In the genomic region with DNA sequence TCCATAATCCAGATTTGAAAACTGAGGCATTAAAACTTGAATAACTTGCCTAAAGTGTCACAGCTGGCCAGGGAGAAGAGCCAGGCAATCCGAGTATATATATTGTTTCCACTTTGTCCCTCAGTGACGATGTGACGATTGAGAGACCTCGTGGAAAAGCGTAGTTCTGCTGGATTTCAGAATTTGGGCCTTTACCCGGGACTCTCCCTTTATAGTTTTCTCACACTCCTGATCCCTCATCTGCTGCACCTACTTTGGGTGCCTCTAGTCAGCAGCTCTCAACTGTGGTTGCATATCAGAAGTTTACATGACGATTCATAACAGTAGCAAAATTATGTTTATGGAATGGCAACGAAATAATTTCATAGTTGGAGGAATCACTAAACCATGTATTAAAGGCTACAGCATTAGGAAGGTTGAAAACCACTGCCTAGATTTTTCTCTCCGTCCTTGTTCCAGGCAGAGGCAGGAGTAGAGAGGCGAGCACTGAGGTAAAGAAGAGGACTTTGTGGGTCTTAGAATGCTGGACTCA, we compare ENCODE assay signal across 8 mouse cellular contexts. TPM values are rescaled to one million over a fixed set of nuclear protein-coding genes. Genes with fewer than 3 reads are reported as not detected.
DNase-seq lines count a peak whose midpoint lies in the region; ATAC-seq and TF ChIP-seq lines count a peak whose summit lies in the region.

No protein-coding gene starts in this region.

- no peaks in the 10 kb centered on the region for H3K27me3 ChIP-seq in hindbrain, embryonic 14.5 days (ENCODE audit: control insufficient read depth, insufficient read depth, low read length)
- no peaks in the 10 kb centered on the region for H3K27me3 ChIP-seq in midbrain, embryonic 15.5 days (replicated peaks)

- H3K4me3 ChIP-seq in layer of hippocampus, adult 2 months, result peak overlapping the region; percentile 74
- H3K4me3 ChIP-seq in bone marrow macrophage, adult 2 months (ENCODE audit: insufficient read depth, low read length), result peak overlapping the region; percentile 85
- H3K4me3 ChIP-seq in hindbrain, embryonic 14.5 days (replicated peaks; ENCODE audit: low read length), result peak overlapping the region; percentile 69
- H3K4me3 ChIP-seq in midbrain, embryonic 15.5 days, result peak overlapping the region; percentile 74

- ATAC-seq in hindbrain, embryonic 14.5 days (ENCODE audit: low FRiP score), result no peak
- no peak for ATAC-seq in midbrain, embryonic 15.5 days (replicated peaks)

- peaks cover 6% of the 10 kb centered on the region for H3K4me1 ChIP-seq in bone marrow macrophage, adult 2 months (ENCODE audit: control insufficient read depth, insufficient read depth, low read length)
- peaks cover 16% of the 10 kb centered on the region for H3K4me1 ChIP-seq in hindbrain, embryonic 14.5 days (replicated peaks; ENCODE audit: control insufficient read depth, insufficient read depth, low read length)
- H3K4me1 ChIP-seq in midbrain, embryonic 15.5 days, result peaks cover 20% of the 10 kb centered on the region

- WGBS in hindbrain, embryonic 14.5 days, result 42% methylated on average over 10 of the region's 10 CpGs
- 38% methylated on average over 10 of the region's 10 CpGs for WGBS in midbrain, embryonic 15.5 days

- peak overlapping the region; percentile 60 for H3K4me2 ChIP-seq in hindbrain, embryonic 14.5 days (replicated peaks)
- H3K4me2 ChIP-seq in midbrain, embryonic 15.5 days, result peak overlapping the region; percentile 59

- H3K9me3 ChIP-seq in hindbrain, embryonic 14.5 days (ENCODE audit: control insufficient read depth, low read length), result no peaks in the 10 kb centered on the region
- no peaks in the 10 kb centered on the region for H3K9me3 ChIP-seq in midbrain, embryonic 15.5 days

- H3K27ac ChIP-seq in layer of hippocampus, adult 2 months, result peak overlapping the region; percentile 98
- H3K27ac ChIP-seq in bone marrow macrophage, adult 2 months (ENCODE audit: insufficient read depth, low read depth, low read length), result peak overlapping the region; percentile 59
- peak overlapping the region; percentile 87; the same call in 1 of the 2 replicates for H3K27ac ChIP-seq in hindbrain, embryonic 14.5 days
- H3K27ac ChIP-seq in midbrain, embryonic 15.5 days, result peak overlapping the region; percentile 88; the same call in 1 of the 2 replicates

- no peak for TF ChIP-seq POLR2A in bone marrow macrophage, adult 2 months (IDR thresholded peaks at IDR 0.05; ENCODE audit: borderline replicate concordance, low read depth, low read length)

- no peak for DNase-seq in layer of hippocampus, adult 2 months (ENCODE audit: low spot score in 2 of 2)
- no peak for DNase-seq in layer of hippocampus, adult 9-10 months (ENCODE audit: low spot score)
- DNase-seq in hindbrain, embryonic 14.5 days (ENCODE audit: low spot score), result no peak
- DNase-seq in right cerebral cortex, postnatal 4 days, result no peak
- DNase-seq in retina, embryonic 14.5 days (ENCODE audit: low spot score), result no peak
- no peak for DNase-seq in right cerebral cortex, postnatal 14 days

- H3K9ac ChIP-seq in hindbrain, embryonic 14.5 days, result peak overlapping the region; percentile 86
- H3K9ac ChIP-seq in midbrain, embryonic 15.5 days, result peak overlapping the region; percentile 76; the same call in 1 of the 2 replicates

- TF ChIP-seq CTCF in layer of hippocampus, adult 2 months (conservative IDR thresholded peaks at IDR 0.05), result no peak
- no peak for TF ChIP-seq CTCF in bone marrow macrophage, adult 2 months (IDR thresholded peaks at IDR 0.05; ENCODE audit: low read depth, low read length)

- H3K36me3 ChIP-seq in hindbrain, embryonic 14.5 days (replicated peaks; ENCODE audit: control insufficient read depth, insufficient read depth), result no peaks in the 10 kb centered on the region
- H3K36me3 ChIP-seq in midbrain, embryonic 15.5 days (replicated peaks), result no peaks in the 10 kb centered on the region

RNA-seq across cellular contexts. Expression of a gene that starts 0.9 kb away (rescaled TPM):
- total RNA-seq in layer of hippocampus, adult 2 months (2021), result 10 to 100 TPM; 48.7 to 49.1 TPM
- polyA plus RNA-seq in bone marrow macrophage, adult 2 months (2012; ENCODE audit: insufficient read depth, insufficient read length, missing spikeins), result 10.5 and 11.6 TPM in 2 replicates
- 89.2 and 92.6 TPM in 2 replicates for polyA plus RNA-seq in hindbrain, embryonic 14.5 days (2014; fragmentation: Nextera tagmentation; extraction: Ambion mirVana)
- 96.8 and 102 TPM in 2 replicates for polyA plus RNA-seq in midbrain, embryonic 15.5 days (2015; fragmentation: Nextera tagmentation; extraction: Ambion mirVana)

RNA-seq across cellular contexts. Expression of a gene that starts 17.1 kb away (rescaled TPM):
- total RNA-seq in layer of hippocampus, adult 2 months (2021), result 1 to 10 TPM; 5.4 to 8.7 TPM
- not detected in 2 replicates for polyA plus RNA-seq in bone marrow macrophage, adult 2 months (2012; ENCODE audit: insufficient read depth, insufficient read length, missing spikeins)
- polyA plus RNA-seq in hindbrain, embryonic 14.5 days (2014; fragmentation: Nextera tagmentation; extraction: Ambion mirVana), result 1.3 and 1.6 TPM in 2 replicates
- polyA plus RNA-seq in midbrain, embryonic 15.5 days (2015; fragmentation: Nextera tagmentation; extraction: Ambion mirVana), result 3.0 and 3.3 TPM in 2 replicates
